Mouse (Mus musculus) embryonic facial prominence, embryonic 10.5 days (tissue): Measurements from ENCODE around the gene Adora1. TPM values are rescaled to one million over a fixed set of nuclear protein-coding genes. Genes with fewer than 3 reads are reported as not detected.

Source experiments
- DNase-seq: peaks from one replicate; pipeline ENCODE4 v3.0.0-alpha.2; 2017; ENCODE audit warnings: low spot score
- H3K27ac ChIP-seq: fragments of 300-500 bp; sonication (generic); replicated peaks from 2 replicates; pipeline ENCODE4 v1.5.1; 2016; ENCODE audit warnings: mild to moderate bottlenecking
- H3K27me3 ChIP-seq: fragments of 300-500 bp; sonication (generic); replicated peaks from 2 replicates; pipeline ENCODE4 v1.6.1; 2016; ENCODE audit warnings: low read depth, mild to moderate bottlenecking; ENCODE audit not compliant: poor library complexity, severe bottlenecking
- H3K36me3 ChIP-seq: fragments of 300-500 bp; sonication (generic); replicated peaks from 2 replicates; pipeline ENCODE4 v1.6.1; 2016; ENCODE audit warnings: mild to moderate bottlenecking, moderate library complexity
- H3K4me1 ChIP-seq: fragments of 300-500 bp; sonication (generic); 2 replicates; pipeline ENCODE4 v1.6.1; 2016
- H3K4me3 ChIP-seq: fragments of 300-500 bp; sonication (generic); 2 replicates; pipeline ENCODE4 v1.5.1; 2016; ENCODE audit warnings: mild to moderate bottlenecking, moderate library complexity
- H3K9me3 ChIP-seq: fragments of 300-500 bp; sonication (generic); 2 replicates; pipeline ENCODE4 v1.6.1; 2016; ENCODE audit warnings: mild to moderate bottlenecking
- WGBS: fragments of 180-500 bp; shearing (Covaris S2); methylation state at CpG from one replicate; pipeline ENCODE4 v1.1.7; 2016; 5-methylcytosine and 5-hydroxymethylcytosine counted together
- polyA plus RNA-seq: library from polyadenylated mRNA; unstranded; fragments of >200 nt; fragmentation: Nextera tagmentation; extraction: Ambion mirVana; gene quantifications from 2 replicates; pipeline ENCODE4 v1.2.1, GENCODE M21; 2016

Gene Adora1
- polyA plus RNA-seq, 1 experiment from 2014 or later: 0.65 TPM

- Histone ChIP-seq H3K27ac (no peak overlapping the region), H3K4me3 (peak overlapping the region; percentile 64; the same call in 1 of the 2 replicates), H3K4me1 (peaks cover 34% of the 10 kb centered on the region), H3K9me3 (no peaks in the 10 kb centered on the region), H3K36me3 (no peaks in the 10 kb centered on the region), H3K27me3 (peaks cover 79% of the 10 kb centered on the region)
- no peak for DNase-seq
- WGBS: 45% methylated on average over 19 of the region's 19 CpGs
These were observed 1.4 kb downstream of the Adora1 start for GRCm38 (mm10) chr1:134233681-134234454.

- H3K9me3 ChIP-seq: no peaks in the 10 kb centered on the region
- H3K36me3 ChIP-seq: no peaks in the 10 kb centered on the region
- H3K4me3 ChIP-seq: no peak overlapping the region
- peaks cover 33% of the 10 kb centered on the region for H3K4me1 ChIP-seq
- peaks cover 75% of the 10 kb centered on the region for H3K27me3 ChIP-seq
- no peak overlapping the region for H3K27ac ChIP-seq
- 50% methylated on average over 12 of the region's 12 CpGs for WGBS
- DNase-seq: no peak
These were observed 2.3 kb downstream of the Adora1 start for GRCm38 (mm10) chr1:134232778-134233531.

GRCm38 (mm10) chr1:134232326-134232725, 2.9 kb downstream of the Adora1 start:
- Histone ChIP-seq H3K4me3 (no peak overlapping the region), H3K36me3 (no peaks in the 10 kb centered on the region), H3K27me3 (peaks cover 69% of the 10 kb centered on the region), H3K4me1 (peaks cover 33% of the 10 kb centered on the region), H3K27ac (no peak overlapping the region), H3K9me3 (no peaks in the 10 kb centered on the region)
- 67% methylated on average over 8 of the region's 8 CpGs for WGBS
- no peak for DNase-seq

- H3K36me3 ChIP-seq: no peaks in the 10 kb centered on the region
- peaks cover 62% of the 10 kb centered on the region for H3K27me3 ChIP-seq
- 77% methylated on average over 3 of the region's 3 CpGs for WGBS
- DNase-seq: no peak
- no peak overlapping the region for H3K4me3 ChIP-seq
- H3K4me1 ChIP-seq: peaks cover 33% of the 10 kb centered on the region
- no peaks in the 10 kb centered on the region for H3K9me3 ChIP-seq
- no peak overlapping the region for H3K27ac ChIP-seq
These were observed 3.5 kb downstream of the Adora1 start for GRCm38 (mm10) chr1:134231681-134232080.

- peaks cover 58% of the 10 kb centered on the region for H3K27me3 ChIP-seq
These were observed 4.0 kb downstream of the Adora1 start for GRCm38 (mm10) chr1:134231270-134231669.

GRCm38 (mm10) chr1:134230638-134231228, 4.5 kb downstream of the Adora1 start:
- DNase-seq: no peak
- peaks cover 53% of the 10 kb centered on the region for H3K27me3 ChIP-seq
- H3K9me3 ChIP-seq: no peaks in the 10 kb centered on the region
- peaks cover 28% of the 10 kb centered on the region for H3K4me1 ChIP-seq
- no peaks in the 10 kb centered on the region for H3K36me3 ChIP-seq
- 89% methylated on average over 10 of the region's 10 CpGs for WGBS
- no peak overlapping the region for H3K27ac ChIP-seq
- no peak overlapping the region for H3K4me3 ChIP-seq

More at GRCm38 (mm10) chr1:134231270-134231669, 4.0 kb downstream of the Adora1 start:
- Histone ChIP-seq H3K4me1 (peaks cover 33% of the 10 kb centered on the region), H3K36me3 (no peaks in the 10 kb centered on the region), H3K9me3 (no peaks in the 10 kb centered on the region), H3K27ac (no peak overlapping the region), H3K4me3 (no peak overlapping the region)
- DNase-seq: no peak
- WGBS: 80% methylated on average over 3 of the region's 3 CpGs

GRCm38 (mm10) chr1:134229806-134230575, 5.2 kb downstream of the Adora1 start:
- Histone ChIP-seq H3K4me1 (peaks cover 20% of the 10 kb centered on the region), H3K27ac (no peak overlapping the region), H3K36me3 (no peaks in the 10 kb centered on the region), H3K27me3 (peaks cover 51% of the 10 kb centered on the region), H3K4me3 (no peak overlapping the region), H3K9me3 (no peaks in the 10 kb centered on the region)
- DNase-seq: no peak
- WGBS: 68% methylated on average over 5 of the region's 5 CpGs

GRCm38 (mm10) chr1:134226739-134227138, 8.5 kb downstream of the Adora1 start:
- 82% methylated on average over 8 of the region's 8 CpGs for WGBS
- no peaks in the 10 kb centered on the region for H3K9me3 ChIP-seq
- H3K27me3 ChIP-seq: peaks cover 26% of the 10 kb centered on the region; the same call in 1 of the 2 replicates
- H3K36me3 ChIP-seq: no peaks in the 10 kb centered on the region
- H3K4me3 ChIP-seq: no peak overlapping the region
- no peak for DNase-seq
- H3K4me1 ChIP-seq: 0 out of 2 replicates have a peak, but pooled peaks cover 5% of the 10 kb centered on the region
- H3K27ac ChIP-seq: no peak overlapping the region

GRCm38 (mm10) chr1:134225375-134225774, 9.9 kb downstream of the Adora1 start:
- no peak overlapping the region for H3K27ac ChIP-seq
- WGBS: 92% methylated on average over 5 of the region's 5 CpGs
- no peak overlapping the region for H3K4me3 ChIP-seq
- H3K27me3 ChIP-seq: peaks cover 14% of the 10 kb centered on the region; the same call in 1 of the 2 replicates
- no peaks in the 10 kb centered on the region for H3K36me3 ChIP-seq
- H3K4me1 ChIP-seq: 0 out of 2 replicates have a peak, but pooled peaks cover 5% of the 10 kb centered on the region
- DNase-seq: no peak
- no peaks in the 10 kb centered on the region for H3K9me3 ChIP-seq

GRCm38 (mm10) chr1:134224649-134225227, 10.5 kb downstream of the Adora1 start:
- Histone ChIP-seq H3K9me3 (no peaks in the 10 kb centered on the region), H3K4me3 (no peak overlapping the region), H3K36me3 (no peaks in the 10 kb centered on the region), H3K27ac (no peak overlapping the region), H3K4me1 (0 out of 2 replicates have a peak, but pooled peaks cover 5% of the 10 kb centered on the region), H3K27me3 (peaks cover 12% of the 10 kb centered on the region; the same call in 1 of the 2 replicates)
- DNase-seq: no peak
- WGBS: 89% methylated on average over 12 of the region's 12 CpGs

- Histone ChIP-seq H3K4me3 (no peak overlapping the region), H3K27ac (no peak overlapping the region), H3K9me3 (no peaks in the 10 kb centered on the region), H3K4me1 (0 out of 2 replicates have a peak, but pooled peaks cover 5% of the 10 kb centered on the region), H3K36me3 (no peaks in the 10 kb centered on the region), H3K27me3 (peaks cover 22% of the 10 kb centered on the region; the same call in 1 of the 2 replicates)
- 65% methylated on average over 8 of the region's 8 CpGs for WGBS
- DNase-seq: no peak
These were observed 12.8 kb downstream of the Adora1 start for GRCm38 (mm10) chr1:134222122-134223055.
